Comparison of ENCODE assay signal across 8 mouse cellular contexts in genomic region chrX:151016938-151017877, GRCm38 (mm10). TPM values are rescaled to one million over a fixed set of nuclear protein-coding genes. Genes with fewer than 3 reads are reported as not detected.
A peak's percentile ranks its signal among the peaks of the same experiment; 100 is the strongest.
DNase-seq lines count a peak whose midpoint lies in the region; ATAC-seq lines count a peak whose summit lies in the region.

TSS of gene Gnl3l (minus strand) at chrX:151017322.

- no peaks in the 10 kb centered on the region for H3K27me3 ChIP-seq in hindbrain, embryonic 15.5 days

- no peaks in the 10 kb centered on the region for H3K4me1 ChIP-seq in hindbrain, embryonic 15.5 days (replicated peaks)

- 0 out of 2 replicates have a peak, but pooled peaks cover 3% of the 10 kb centered on the region for H3K36me3 ChIP-seq in hindbrain, embryonic 15.5 days

- peak within 1 kb of the TSS; percentile 83 for H3K27ac ChIP-seq in hindbrain, embryonic 15.5 days (replicated peaks)

- ATAC-seq in hindbrain, embryonic 15.5 days (ENCODE audit: low FRiP score, low read depth) = peak; percentile 98

- H3K4me3 ChIP-seq in hindbrain, embryonic 15.5 days = peak within 1 kb of the TSS; percentile 49

- peak within 1 kb of the TSS; percentile 57 for H3K4me2 ChIP-seq in hindbrain, embryonic 15.5 days

- WGBS in hindbrain, embryonic 15.5 days = 19% methylated on average over 43 of the region's 43 CpGs

- no peaks in the 10 kb centered on the region for H3K9me3 ChIP-seq in hindbrain, embryonic 15.5 days

- H3K9ac ChIP-seq in hindbrain, embryonic 15.5 days = peak within 1 kb of the TSS; percentile 49

- peak; percentile 92 for DNase-seq in T-cell, adult 2 months (ENCODE audit: low spot score)
- peak; percentile 82 to 84 for DNase-seq in cerebellum, postnatal 36 days
- DNase-seq in frontal cortex, postnatal 36 days (ENCODE audit: low spot score in 2 of 2) = peak; percentile 83 to 88
- DNase-seq in left cerebral cortex, adult 11 months (ENCODE audit: low spot score) = peak; percentile 83
- DNase-seq in lung, postnatal 4 days = peak; percentile 91 to 92
- peak; percentile 79 for DNase-seq in retina, postnatal 7 days (ENCODE audit: low read depth, low spot score)
- peak; percentile 65 for DNase-seq in urinary bladder, adult 2 months (ENCODE audit: low spot score)

RNA-seq across cellular contexts. Expression of gene Gnl3l, which starts in this region (rescaled TPM):
- 83.2 and 85.0 TPM in 2 replicates for polyA plus RNA-seq in hindbrain, embryonic 15.5 days (2015; fragmentation: Nextera tagmentation; extraction: Ambion mirVana)
- 16.9 and 19.6 TPM in 2 replicates for polyA plus RNA-seq in urinary bladder, adult 2 months (2012; rRNA removed)

Comparison
In these comparisons a context has a peak if more than half of its experiments do, and no peak if none do; other contexts are left out.
1. Peak in every context shown above with its lines: DNase-seq, ATAC-seq, H3K4me3 ChIP-seq and H3K27ac ChIP-seq.